Mouse (Mus musculus): ENCODE measurements around the gene Slc22a16.
A peak's percentile ranks its signal among the peaks of the same experiment; 100 is the strongest.
"Not testable (repeated sequence)": the region's sequence is repeated elsewhere in the genome, so short reads cannot be mapped to it uniquely, and the experiment has no call there.

Slc22a16 gene

DNA sequence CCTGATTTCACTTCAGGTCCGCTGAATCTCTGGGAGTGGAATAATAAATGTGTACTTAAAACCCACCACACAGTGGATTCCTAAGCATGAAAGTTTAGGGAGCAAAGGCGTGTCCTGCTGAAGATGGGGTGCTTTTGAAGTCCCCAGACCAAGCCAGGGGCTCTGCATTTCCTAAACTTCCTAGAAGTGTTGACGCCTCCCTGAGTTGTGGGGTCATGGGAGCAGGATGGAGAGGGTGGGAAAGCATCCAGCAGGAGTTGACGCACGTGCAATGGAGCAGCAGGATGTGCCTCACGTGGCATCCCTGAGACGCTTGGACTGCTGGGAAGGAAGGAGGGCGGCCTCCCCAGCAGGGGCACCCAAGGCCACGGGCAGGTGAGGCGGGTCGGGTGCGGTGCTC lies at the start of gene Slc22a16:
Gene Slc22a16, plus strand, starts transcription at position 301 of the 400 bp plus-strand sequence.
- no peak for DNase-seq (ENCODE audit: low spot score in 2 of 2)

DNA sequence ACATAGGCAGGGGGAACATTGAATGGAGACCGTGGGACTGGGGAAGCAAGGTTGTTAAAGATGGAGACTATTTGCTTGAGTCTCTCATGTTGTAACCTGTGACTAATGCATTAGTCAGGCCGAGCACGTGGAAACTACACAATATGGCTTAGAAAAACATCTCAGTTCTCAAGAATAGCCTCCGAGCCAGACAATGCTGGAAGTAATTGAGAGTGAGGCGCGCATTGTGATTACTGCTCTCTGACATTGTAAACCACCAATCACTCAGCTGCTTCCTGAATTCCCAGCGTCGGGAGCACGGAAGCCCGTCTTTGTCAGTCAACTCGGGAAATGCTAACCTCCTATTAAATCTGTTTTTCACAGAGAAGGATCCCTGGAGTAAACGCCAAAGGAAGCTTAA lies 48.6 kb upstream of the Slc22a16 start:
- no peak for DNase-seq (ENCODE audit: low spot score in 2 of 2)

DNA sequence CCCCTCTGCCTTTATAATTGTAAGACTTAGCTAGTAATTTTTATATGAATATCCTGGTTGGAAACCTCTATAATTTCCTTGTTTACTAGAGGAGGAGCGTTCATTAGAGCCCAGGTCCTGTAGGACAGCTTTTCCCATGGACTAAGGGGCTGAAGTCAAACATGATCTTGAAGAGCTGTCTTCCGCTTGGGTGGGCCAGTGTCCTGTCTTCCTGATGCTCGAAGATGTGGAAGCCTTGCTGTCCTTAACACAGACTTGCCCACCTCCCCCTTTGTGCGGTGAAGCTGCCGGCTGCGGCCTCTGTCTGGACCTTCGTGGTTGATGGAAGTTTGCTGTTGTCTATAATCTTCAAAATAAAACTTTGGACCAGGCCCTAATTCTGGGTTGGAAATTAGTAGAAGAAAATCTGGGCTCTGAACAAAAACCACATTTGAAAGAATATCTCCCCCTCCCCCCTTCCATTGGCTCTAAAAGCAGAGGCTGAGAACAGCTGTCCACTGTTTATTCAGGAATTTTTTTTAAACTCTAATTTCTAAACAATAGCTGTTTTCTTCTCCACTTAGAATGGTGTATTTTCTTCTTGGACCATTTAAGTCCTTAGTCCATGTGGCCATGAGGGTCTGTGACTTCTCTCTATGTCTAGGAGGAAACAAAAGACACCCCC lies 46.7 kb upstream of the Slc22a16 start:
- DNase-seq (ENCODE audit: low spot score in 2 of 2) = peak in 1 of 2 experiments; percentile 3

DNA sequence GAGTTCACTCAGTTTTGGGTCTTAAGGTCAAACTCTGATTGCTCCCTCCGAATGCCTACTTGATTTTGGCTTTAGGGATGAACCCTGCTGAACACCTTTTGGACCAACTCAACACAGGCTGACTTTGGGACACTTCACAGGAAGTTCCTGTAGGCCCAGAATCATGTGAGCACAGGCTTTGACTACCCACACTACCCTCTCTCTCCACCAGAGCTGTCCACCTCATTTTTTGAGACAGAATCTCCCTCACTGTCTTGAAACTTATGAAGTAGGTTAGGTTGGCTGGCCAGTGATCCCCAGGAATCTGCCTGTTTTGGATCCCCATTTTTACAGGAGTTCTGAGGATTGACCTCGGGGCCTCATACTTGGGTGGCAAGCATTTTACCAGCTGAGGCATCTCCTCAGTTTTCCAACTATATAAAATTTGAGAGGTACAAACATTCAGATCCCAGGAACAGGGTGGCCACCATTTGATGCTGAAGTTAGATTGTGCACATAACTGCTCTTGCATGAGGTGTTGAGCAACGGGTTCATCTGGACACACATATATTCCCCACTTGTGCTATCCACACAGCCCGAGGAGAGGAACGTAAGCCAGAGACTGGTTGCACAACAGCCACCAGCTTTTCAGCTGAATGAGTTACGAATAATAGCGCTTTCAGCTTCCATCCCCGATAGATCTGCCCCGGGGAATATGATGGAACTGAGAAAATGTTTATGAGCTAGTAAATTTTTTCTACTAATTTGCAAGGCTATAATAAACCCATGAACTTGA lies 45.9 kb upstream of the Slc22a16 start:
- no peak for DNase-seq (ENCODE audit: low spot score in 2 of 2)

DNA sequence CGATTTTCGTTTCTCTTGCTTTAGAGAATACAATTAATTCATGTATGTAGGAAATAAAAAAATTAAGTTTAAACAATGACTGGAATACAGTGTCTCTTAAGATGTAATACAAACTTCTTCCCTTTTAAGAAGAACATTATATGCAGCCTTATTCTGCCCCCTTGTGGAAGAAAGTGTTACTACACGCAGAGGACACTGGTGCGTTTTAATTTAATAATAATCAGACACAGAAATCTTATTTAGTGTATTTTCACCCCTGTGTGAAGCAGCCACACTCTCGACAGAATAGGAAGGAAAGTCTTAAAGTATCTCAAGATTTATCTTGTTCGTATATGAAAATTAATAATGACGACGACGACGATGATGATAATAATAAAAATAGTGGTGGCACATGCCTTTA lies 45.1 kb upstream of the Slc22a16 start:
- no peak for DNase-seq (ENCODE audit: low spot score in 2 of 2)

DNA sequence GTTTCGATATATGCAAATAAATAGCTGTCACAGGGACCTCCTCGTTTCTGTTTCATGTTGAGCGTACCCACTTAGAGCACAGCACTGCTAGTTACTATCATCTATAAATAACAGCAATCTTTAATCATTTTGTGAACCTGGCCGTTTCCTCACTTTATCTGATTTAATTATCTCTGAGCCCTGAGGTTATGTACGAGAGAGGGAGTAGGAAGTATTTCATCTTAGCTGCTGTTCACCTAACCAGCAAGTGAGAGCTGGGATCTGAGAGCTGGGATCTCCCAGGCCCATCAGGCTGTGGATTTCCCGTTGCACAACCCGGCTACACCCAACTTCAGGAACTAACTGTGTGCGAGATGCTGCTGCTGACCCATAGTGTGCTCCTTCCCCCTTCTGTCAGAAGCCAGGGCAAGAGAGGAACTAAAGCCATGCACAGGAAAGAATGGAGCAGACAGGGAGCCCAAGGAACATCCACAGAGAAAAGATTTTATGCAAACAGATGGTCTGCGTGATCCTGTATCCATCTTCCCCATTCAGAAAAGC lies 44.5 kb upstream of the Slc22a16 start:
- no peak for DNase-seq (ENCODE audit: low spot score in 2 of 2)

DNA sequence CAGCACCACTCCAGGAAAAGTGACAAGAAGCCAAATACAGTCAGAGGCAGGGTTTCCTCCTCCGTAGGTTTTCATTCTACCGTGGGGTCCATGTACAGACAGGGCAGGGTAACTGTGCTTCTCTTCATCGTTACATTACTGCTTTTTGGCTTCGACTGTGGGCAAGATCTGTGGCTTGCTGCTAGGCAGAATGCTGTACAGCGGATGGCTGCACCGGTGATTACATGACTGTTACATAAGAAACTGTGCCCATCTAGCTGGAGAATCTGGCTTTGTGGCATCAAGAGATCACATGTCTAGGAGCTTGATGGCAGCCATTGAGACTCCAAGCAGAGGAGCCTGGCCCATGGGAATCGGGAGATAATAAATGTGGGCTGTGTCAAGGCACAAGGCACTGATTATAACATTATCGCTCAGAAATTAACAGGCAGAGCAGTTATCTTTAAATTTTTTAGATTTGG lies 43.8 kb upstream of the Slc22a16 start:
- peak in 1 of 2 experiments; percentile 4 for DNase-seq (ENCODE audit: low spot score in 2 of 2)

DNA sequence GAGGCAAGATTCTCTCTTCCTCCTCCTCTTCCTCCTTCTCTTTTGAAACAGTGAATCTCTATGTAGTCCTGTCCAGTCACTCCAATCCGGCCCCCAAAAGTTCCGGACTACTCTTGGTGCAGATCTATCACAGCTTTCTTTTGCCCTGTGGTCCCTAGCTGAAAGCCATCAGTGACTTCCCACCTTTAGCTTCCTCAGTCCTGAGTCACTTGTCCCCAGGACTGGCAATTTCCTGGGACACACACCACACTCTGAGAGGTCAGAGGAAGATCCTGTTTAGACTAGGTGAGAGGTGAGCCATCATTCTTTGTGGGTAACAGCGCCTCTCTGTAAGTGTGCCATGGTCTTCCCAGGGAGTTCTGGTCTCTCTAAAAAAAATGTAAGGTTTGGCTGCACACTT lies 43.1 kb upstream of the Slc22a16 start:
- peak in 1 of 2 experiments; percentile 2 for DNase-seq (ENCODE audit: low spot score in 2 of 2)

DNA sequence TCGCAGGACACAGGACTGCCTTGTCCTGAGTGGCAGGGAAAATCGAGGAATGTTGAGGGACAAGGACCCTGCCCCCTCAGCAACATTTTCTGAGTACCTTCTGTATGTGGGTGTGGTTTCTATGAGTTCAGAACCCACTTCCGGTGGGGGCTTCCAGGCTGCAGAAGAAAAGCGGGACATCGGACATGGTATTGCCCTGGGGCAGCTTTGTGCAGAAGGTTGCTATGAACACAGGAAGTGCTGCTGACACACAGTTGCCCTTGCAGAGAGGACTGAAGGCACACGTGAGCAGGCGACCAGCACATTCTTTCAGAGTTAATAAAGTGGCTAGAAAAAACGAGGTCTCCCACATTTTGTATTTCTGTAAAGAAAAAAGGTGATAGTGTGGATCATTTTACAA lies 42.6 kb upstream of the Slc22a16 start:
- no peak for DNase-seq (ENCODE audit: low spot score in 2 of 2)

DNA sequence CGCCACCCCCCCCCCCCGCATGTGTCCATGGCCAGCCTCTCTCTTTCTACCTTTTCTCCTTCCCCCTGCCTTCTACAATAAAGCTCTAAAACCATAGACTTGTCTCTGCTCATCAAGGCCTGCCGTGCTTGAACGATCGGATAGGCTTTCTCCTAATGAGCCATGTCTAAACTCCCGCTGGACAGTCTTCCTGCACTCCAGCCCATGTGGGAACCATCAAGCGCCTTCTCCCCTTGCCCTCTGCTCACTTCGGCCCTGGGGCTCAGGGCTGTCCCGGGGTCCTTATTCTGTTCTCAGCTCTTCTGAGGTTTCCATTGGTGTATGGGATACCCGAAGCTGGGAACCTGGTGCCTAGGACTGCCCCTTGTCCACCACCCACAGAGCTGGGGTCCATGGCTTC lies 41.5 kb upstream of the Slc22a16 start:
- DNase-seq (ENCODE audit: low spot score in 2 of 2) = no peak

DNA sequence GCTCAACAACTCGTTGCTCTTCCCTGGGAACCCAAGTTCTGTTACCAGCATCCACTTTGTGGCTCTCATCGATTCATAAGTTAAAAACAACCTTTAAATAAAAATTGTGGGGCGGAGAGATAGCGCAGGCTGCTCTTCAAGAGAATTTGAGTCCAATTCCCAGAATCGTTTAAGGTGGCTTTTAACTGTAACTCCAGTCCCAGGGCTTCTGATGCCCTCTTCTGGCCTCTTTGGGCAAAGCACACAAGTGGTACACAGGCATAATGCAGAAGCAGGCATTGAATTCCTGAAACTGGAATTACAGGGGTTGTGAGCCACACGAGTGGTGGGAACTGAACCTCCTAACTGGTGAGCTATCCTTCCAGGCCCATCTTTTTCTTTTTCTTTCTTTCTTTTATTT lies 40.5 kb upstream of the Slc22a16 start:
- peak in 1 of 2 experiments; percentile 54 for DNase-seq (ENCODE audit: low spot score in 2 of 2)

DNA sequence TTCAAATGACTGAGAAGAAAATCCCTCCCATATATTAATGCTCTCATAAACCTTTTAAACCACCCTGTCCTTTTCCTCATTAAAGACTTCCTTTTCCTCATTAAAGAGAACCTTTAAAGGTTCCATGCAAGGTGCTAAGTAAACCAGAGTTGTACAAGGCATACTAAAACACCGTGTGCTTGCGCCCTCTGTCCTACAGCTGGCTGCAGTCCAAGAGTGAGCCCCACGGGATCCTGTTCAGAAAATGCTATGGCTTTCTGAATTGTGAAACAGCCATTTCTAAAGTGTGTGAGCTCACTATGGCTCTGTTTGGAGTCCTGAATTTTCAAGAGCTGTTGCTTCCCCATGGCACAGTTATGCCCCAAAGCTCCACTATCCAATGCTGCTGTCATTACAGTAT lies 39.5 kb upstream of the Slc22a16 start:
- DNase-seq (ENCODE audit: low spot score in 2 of 2) = no peak

DNA sequence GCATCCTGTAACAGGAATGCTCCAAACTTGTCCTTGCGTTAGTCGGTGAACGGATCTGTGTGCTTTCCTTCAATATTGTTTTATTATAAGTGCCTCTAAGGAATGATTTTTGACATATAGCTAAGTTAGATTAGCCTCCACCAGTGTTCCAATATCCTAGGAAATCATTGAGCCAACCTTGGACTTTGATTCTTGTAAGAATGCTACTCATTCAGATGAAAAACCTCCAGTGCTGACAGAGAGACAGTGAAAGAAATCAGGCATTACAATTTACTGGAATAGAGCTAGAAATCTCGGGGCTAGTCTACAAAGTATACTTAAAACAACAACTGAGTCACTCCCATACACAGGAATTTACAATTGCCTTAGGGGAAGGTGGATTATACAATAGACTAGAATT lies 37.5 kb upstream of the Slc22a16 start:
- DNase-seq (ENCODE audit: low spot score in 2 of 2) = not testable (repeated sequence)

DNA sequence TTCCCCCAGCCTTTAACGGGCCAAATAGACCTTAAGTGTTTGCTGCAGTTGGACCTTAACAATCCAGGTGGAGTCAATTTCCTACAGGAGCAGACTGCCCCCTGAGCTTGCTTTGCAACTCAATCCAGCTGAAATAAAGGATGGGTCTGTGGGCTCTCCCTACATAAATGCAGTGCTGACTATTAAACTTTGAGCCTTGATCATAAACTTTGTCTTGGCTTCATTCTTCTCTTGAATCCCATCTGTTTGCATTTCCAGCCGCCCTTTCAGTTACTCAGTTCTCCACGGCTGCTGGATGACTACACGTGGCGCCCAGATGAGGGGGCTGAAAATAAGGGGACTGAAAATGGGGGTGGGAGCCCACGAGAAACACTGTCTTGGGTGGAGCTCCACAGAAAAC lies 28.8 kb upstream of the Slc22a16 start:
- no peak for DNase-seq (ENCODE audit: low spot score in 2 of 2)

DNA sequence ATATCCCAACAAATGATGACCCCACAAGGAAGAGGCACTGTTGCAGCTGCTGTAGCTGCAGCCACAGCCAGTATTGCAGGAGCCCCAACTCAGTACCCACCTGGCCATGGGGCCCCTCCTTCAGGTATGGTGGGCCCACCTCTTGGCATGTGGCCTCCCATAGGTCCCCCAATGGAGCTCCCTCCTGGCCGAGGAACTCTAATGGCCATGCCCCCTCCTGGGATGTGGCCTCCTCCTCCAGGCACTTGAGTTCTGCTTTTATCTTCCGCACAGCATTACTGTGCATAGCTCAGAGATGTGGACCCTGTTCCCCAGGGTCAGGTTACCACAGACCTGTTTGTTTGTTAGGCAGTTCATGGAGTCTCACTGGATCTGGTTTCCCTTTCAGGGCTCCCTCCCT lies 20.8 kb upstream of the Slc22a16 start:
- no peak for DNase-seq (ENCODE audit: low spot score in 2 of 2)

DNA sequence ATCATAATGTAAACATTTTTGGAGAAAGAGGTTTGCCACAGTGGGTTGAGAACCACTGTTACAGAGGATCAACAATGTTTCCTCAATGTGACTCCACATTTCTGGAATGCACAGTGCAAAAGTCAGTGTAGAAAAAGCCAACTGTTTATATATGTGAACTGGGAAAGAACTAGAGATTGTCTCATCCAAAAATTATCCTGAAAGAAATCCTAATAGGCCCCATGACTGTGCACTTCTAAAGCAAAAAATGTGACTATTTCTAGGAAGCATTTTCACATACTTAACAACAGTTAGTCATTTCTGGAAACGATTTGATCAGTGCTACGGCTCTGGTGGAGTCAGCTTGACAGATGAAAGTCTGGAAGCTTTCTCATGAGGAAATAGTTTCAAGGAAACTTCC lies 18.3 kb upstream of the Slc22a16 start:
- no peak for DNase-seq (ENCODE audit: low spot score in 2 of 2)

DNA sequence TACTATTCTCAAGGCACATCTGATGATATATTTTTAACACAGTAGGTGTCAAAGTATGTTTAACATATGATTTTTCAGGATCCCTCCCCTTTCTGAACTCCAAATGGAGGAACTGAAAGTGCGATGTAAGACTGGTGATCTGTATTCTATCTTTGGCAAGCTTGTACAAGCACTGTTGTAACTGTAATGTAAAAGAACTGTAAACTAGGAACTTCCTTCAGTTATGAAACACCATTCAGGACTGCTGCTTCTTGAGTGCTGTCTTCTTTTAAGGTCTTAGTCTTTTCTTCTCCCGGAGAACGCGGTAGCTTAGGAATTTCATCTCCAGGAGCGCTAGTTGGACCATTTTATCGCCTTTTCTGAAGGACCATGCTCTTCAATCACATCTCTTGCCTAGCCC lies 4.4 kb upstream of the Slc22a16 start:
- not testable (repeated sequence) for DNase-seq (ENCODE audit: low spot score in 2 of 2)

DNA sequence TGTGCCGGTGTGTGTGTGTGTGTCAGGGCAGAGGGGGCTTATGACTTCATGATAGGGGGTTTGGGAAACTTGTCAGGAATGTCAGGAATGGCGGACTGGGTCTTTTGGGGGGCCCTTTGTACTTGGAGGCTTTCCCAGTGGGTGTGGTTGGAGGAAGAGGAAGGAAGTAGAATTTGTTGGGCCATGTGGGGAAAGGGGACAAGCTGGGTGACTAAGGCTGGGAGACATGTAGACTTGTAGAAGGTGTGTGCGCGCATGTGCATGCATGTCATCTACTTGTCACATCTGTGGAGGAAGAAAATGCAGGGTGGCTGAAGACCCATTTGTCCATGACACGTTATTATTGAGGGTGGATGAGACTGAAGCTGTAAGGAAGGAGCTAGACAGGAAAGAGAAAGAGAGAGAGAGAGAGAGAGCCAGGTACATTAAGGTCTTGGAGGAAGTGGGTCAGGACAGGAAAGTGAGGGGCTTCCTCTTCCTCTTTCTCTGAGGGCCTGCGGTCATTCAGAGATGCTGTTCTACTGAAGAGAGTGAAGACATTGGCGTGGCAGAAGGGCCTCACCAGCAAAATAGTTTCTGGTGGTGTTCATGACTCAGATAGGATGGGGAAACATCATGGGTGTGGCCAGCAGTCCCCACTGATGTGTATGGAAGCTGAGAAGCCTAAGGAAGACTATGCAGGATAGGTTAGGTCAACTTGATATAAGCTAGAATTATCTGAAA lies 5.9 kb downstream of the Slc22a16 start:
- DNase-seq (ENCODE audit: low spot score in 2 of 2) = no peak

DNA sequence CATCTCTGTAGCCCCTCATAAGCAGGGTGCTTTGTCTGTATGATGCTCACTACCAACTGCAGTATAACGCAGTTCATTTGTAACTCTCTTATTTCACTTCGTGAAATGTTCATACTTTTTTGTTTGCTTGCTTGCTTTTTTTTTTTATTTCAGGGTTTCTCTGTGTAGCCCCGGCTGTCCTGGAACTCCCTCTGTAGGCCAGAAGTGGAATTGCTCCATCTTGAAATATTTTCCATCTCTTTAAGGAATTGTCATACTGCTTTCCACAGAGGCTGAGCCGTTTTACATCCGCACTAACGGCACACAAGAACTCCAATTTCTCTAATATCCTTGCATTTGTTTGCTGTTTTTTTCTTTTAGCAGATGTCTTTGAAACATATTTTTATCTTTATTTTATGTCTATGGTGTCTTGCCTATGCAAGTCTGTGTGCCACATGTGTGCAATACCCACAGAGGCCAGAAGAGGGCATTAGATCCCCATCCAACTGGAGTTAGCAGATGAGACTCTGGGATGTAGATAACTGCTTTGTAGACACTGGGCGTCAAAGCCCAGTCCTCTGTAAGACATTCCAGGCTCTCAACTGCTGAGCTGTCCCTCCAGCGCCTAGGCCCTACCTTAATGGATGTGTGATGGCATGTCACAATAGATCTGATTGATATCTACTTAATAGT lies 13.6 kb downstream of the Slc22a16 start:
- DNase-seq (ENCODE audit: low spot score in 2 of 2) = peak in 1 of 2 experiments; percentile 13

DNA sequence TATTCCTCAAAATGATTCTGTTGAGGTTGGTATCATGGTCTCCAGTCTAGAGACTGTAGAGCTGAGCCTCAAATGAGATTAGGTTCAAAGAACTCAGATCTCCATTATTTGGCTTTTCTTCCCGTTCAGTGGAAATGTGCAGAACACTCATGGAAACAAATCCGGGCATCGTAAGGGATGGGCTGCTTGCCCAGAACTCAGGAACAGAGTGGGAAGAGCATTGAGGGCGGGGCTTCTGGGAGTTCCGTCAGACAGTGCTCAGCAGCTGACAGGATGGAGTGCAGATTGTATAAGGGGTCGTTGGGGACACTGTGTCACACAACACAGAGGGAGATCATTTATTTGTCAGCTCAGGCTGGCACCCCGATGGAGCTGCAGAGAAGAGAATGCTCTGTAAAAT lies 22.1 kb downstream of the Slc22a16 start:
- DNase-seq (ENCODE audit: low spot score in 2 of 2) = peak; percentile 31 to 32

DNA sequence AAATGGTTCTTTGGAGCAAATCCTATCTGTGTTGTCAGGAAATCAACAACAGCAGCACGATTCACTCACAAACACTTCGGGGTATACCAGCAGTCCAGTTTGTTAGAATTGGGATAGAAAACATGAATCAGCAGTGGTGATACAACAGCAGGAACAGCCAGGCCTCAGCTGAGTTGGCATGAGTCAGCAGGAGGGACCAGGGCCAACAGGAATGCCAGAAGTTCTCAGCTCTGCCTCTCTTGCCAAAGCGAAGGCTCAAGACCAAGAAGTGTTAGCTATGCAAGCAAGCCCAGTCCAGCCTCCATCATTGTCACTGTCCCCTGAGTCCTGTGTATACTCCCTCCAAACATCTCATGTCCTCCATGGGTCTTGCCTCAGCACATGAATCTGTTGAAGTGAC lies 27.0 kb downstream of the Slc22a16 start:
- DNase-seq (ENCODE audit: low spot score in 2 of 2) = no peak

All from frontal cortex, postnatal 10 days (tissue).